Mouse (Mus musculus): ENCODE results near the gene Hhat.

Hhat gene

GRCm38 (mm10) chr1:192557978-192558594 lies 212.9 kb downstream of the Hhat start:
- no peak for DNase-seq (ENCODE audit: low spot score in 2 of 2)

DNA sequence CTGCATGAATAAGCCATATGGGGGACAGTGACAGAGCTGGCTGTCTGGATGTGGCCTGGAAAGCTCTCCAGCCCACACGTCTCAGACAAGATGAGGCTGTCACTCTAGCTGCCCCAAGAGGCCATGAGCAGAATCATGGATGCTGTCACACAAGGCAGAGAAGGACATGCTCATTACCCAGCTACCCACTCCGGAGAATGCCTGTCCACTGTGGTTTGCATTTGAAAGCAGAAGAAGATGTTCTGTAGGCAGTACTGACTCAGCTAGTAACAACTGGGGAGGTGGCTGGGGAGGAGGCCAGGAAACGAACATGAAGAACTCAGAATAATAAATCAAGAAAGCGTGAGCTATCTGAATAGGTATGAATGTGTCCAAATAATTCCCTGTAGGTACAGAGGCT lies 215.5 kb downstream of the Hhat start:
- no peak for DNase-seq (ENCODE audit: low spot score in 2 of 2)

DNA sequence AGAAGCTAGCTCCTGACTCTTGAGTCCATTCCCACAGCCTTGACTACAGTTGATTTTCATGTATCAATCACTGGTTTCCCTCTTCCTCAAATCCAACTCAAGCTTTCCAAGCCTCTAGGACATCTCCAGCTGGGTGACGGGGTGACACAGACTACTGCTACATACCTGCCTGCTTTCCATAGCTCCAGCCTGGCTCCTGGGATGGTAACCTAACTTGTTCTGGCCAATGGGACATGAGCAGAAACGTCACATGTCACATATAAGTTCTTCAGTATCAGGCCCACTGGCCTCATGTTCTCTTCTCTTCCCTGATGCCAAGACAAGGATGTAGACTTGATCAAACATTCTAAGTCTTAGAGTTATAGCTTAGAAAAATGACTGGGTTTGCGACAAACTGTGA lies 220.5 kb downstream of the Hhat start:
- DNase-seq (ENCODE audit: low spot score in 2 of 2), result no peak

DNA sequence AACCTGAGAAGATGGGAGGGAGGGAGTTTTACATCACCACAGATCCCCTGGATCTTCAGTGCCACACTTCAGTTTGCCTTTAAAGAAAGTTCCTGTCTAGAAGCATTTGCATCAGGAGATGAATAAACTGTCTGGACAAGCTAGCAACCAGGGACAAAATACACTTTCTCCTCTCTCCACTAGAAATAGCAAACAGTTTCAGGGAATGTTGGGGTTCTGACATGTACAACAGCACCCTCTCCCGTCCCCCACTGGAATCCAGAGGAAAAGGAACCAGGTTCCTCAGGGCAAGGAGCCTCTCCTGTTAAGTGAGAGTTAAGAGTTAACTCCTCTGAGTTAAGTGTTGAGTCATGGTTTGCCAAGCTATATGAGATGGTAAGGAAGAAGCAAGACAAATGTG lies 224.2 kb downstream of the Hhat start:
- no peak for DNase-seq (ENCODE audit: low spot score in 2 of 2)

DNA sequence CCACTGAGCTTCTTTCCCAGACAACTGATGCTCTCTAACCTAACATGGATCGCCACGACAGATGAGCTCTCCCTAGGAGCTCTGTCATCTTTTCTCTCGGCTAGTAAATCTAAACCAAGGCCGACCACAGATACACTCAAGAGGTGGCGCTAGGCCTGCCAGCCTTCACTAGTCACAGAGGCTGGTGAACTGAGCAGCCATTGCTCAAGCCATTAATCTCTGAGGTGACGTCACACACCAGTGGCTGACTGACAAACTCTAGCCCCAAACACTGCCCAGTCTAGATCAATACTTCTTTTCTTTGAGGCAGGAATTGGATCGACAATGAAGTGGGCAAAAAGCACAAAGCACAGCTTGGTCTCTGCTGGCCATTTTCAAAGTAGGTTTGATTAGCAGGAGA lies 226.1 kb downstream of the Hhat start:
- no peak for DNase-seq (ENCODE audit: low spot score in 2 of 2)

DNA sequence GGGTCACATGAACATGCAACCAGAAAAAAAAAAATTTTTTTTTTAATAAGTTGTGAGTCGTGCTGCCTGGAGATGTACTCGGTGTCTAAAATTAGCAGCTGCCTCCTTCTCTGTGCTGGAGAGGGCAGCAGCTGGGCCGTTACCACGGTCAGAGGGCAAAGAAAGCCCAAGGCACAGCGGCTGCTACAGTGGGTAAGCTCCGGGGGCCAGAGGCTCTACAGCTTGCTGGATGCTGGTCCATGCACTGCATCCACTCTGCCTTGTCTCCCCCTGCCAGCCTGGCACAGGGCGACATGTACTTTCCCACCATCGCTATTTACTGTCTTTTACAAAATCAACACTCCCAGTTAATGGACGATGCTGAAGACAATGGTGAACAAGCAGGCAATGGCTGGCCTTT lies 226.9 kb downstream of the Hhat start:
- no peak for DNase-seq (ENCODE audit: low spot score in 2 of 2)

- DNase-seq (ENCODE audit: low spot score in 2 of 2), result no peak
These were observed 227.3 kb downstream of the Hhat start for GRCm38 (mm10) chr1:192543686-192544085.

GRCm38 (mm10) chr1:192542093-192542492 lies 228.9 kb downstream of the Hhat start:
- no peak for DNase-seq (ENCODE audit: low spot score in 2 of 2)

DNA sequence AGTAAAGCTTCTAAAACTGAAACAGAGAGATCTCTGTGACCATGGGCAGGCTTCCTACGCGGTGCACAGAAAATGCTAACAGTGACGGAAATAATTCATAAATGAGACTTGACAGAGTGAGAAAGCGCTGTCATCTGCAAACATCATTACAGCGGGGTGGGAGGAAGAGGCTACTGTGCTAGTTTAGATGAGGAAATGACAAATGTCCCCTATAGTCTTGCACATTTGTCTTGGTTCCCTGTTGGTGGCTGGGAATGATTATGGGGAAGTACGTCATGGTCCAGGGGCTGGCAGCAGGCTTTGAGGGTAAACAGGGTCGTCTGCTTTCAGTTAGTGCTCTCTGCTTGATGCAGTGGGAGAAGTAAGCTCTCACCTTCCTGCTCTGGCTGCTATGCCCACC lies 233.9 kb downstream of the Hhat start:
- DNase-seq (ENCODE audit: low spot score in 2 of 2), result no peak

GRCm38 (mm10) chr1:192536440-192536839 lies 234.6 kb downstream of the Hhat start:
- DNase-seq (ENCODE audit: low spot score in 2 of 2), result no peak

GRCm38 (mm10) chr1:192533016-192533415 lies 238.0 kb downstream of the Hhat start:
- DNase-seq (ENCODE audit: low spot score in 2 of 2), result no peak

GRCm38 (mm10) chr1:192532212-192532611 lies 238.8 kb downstream of the Hhat start:
- no peak for DNase-seq (ENCODE audit: low spot score in 2 of 2)

- DNase-seq (ENCODE audit: low spot score in 2 of 2), result no peak
These were observed 239.4 kb downstream of the Hhat start for GRCm38 (mm10) chr1:192531490-192532146.

GRCm38 (mm10) chr1:192525711-192526350 lies 245.2 kb downstream of the Hhat start:
- no peak for DNase-seq (ENCODE audit: low spot score in 2 of 2)

DNA sequence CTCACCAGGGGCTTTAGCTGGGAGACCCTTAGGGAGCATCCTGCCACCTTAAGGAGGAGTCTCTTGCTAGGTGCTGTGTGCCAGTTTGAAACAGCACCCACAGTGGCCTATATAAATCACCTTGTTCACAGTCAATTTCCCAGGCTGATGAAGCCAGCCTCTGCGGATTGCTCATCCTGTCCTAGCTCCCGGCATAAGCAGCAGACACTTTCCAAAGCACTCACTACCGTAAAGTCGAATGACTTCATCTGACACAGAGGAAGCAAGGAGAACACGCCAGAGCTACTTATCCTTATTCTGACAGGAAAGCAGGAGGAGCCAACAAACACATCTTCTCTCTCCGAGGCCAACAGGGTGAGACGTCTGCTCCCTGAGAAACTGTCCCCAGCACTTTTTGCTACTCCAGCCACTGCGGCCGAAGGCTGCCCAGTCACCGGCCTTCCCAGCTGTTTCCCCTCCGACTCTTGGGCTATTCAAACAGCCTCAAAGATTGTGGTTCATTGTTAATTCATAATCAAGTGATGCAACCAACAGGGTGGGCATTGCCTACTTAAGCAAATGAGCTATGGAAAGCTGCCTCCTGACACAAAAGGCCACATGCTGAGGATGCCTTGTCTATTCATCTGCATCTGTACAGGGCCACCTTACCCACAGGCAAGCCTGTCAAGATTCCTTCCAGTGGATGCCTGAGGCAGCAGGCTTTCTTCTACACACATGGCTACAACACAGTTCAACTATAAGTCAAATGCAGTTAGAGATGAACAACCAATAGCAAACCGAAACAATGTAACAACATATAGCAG lies 248.4 kb downstream of the Hhat start:
- DNase-seq (ENCODE audit: low spot score in 2 of 2), result no peak

GRCm38 (mm10) chr1:192520836-192521435 lies 250.1 kb downstream of the Hhat start:
- no peak for DNase-seq (ENCODE audit: low spot score in 2 of 2)

DNA sequence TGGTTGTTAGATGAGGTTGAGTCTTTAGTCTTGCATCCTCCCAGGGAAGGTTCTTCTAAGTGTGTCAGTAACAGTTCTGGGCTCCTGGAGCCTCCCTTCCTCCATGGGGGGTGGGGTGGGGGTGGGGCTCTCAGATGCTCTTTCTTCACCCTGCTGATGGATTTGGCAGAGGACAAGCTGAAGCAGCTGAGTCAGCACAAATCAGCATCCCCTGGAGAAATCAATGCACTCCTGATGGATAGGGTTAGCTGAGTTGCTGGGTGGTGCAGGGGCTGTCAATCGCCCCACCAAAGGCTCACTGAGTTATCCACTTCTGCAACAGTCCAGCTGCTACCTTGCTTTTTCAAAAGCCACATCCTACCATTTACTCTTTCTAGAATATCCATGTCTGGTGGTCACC lies 251.3 kb downstream of the Hhat start:
- no peak for DNase-seq (ENCODE audit: low spot score in 2 of 2)

GRCm38 (mm10) chr1:192515373-192515772 lies 255.7 kb downstream of the Hhat start:
- DNase-seq (ENCODE audit: low spot score in 2 of 2), result no peak

- DNase-seq (ENCODE audit: low spot score in 2 of 2), result no peak
These were observed 258.2 kb downstream of the Hhat start for GRCm38 (mm10) chr1:192512821-192513220.

DNA sequence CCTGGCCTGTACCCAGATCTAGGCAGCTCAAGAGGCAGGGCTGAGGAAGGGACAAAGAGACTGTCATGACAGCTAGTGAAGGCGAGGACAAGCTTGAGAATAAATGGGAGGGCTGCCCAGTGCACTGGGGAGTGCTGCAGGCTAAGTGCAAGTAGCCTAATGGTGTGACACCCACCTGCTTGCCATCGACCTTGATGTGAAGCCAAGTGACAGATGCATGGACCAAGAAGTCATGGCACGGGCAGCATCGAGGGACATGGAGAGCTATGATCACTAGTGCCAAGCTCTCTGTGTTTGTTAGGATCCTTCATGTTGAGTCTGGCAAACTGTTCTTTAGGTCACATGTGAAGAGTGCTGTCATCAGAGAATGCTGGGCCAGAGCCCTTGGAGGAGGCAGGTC lies 267.4 kb downstream of the Hhat start:
- no peak for DNase-seq (ENCODE audit: low spot score in 2 of 2)

DNA sequence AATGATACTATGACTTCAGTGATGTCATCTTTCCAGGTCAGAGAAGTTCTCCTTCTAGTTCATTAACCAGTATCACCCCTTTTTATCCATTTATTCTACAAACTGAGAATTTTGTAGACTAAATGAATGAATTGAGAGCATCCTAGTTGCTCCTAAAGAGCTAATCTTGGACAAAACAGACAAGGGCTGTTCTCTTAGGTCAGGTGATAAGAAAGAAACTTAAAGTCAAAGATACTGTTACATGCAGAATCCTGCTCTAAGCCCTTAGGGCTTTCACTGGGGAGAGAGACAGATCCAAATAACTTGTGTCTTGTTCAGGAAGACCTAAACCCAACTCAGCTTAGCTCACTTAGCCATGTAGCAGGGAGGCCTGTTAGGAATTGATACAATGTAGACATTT lies 268.2 kb downstream of the Hhat start:
- no peak for DNase-seq (ENCODE audit: low spot score in 2 of 2)

DNA sequence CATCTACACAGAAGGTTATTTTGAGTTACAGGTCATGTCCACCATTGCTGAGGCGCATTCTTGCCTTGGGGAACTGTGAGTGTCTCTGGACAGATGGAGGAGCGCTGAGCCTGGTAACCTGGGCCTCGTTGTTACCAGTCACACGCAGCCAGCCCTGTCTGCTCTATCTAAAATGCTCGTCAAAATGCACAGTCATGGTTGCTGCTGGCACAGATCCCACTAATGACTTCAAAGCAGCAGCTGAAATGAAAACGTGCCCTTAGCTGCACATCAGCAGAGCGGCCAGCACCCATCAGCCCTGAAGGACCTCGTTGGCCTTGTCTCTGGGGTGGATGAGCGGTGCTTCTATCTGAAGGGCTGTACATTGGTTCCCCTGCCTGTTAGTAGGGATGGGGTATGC lies 269.0 kb downstream of the Hhat start:
- no peak for DNase-seq (ENCODE audit: low spot score in 2 of 2)
